Mouse (Mus musculus) hindbrain, embryonic 12.5 days (tissue): ENCODE results near the gene Itprip. TPM values are rescaled to one million over a fixed set of nuclear protein-coding genes. Genes with fewer than 3 reads are reported as not detected.

Experiments
- ATAC-seq: fragments of 200-750 bp; cut with Nextera tagmentation; 2 replicates; pipeline ENCODE4 v1.8.0; 2017; ENCODE audit warnings: moderate TSS enrichment; ENCODE audit not compliant: low FRiP score
- H3K27ac ChIP-seq: fragments of 300-500 bp; sonication (generic); 2 replicates; pipeline ENCODE4 v1.5.1; 2016; ENCODE audit warnings: mild to moderate bottlenecking
- H3K27me3 ChIP-seq: fragments of 300-500 bp; sonication (generic); 2 replicates; pipeline ENCODE4 v1.6.1; 2016; ENCODE audit warnings: mild to moderate bottlenecking
- H3K36me3 ChIP-seq: fragments of 300-500 bp; sonication (generic); 2 replicates; pipeline ENCODE4 v1.6.1; 2016; ENCODE audit warnings: mild to moderate bottlenecking
- H3K4me1 ChIP-seq: fragments of 300-500 bp; sonication (generic); 2 replicates; pipeline ENCODE4 v1.6.1; 2016
- H3K4me2 ChIP-seq: fragments of 300-500 bp; sonication (generic); replicated peaks from 2 replicates; pipeline ENCODE4 v1.6.1; 2016; ENCODE audit warnings: mild to moderate bottlenecking
- H3K4me3 ChIP-seq: fragments of 300-500 bp; sonication (generic); 2 replicates; pipeline ENCODE4 v1.5.1; 2016; ENCODE audit warnings: mild to moderate bottlenecking
- H3K9ac ChIP-seq: fragments of 300-500 bp; sonication (generic); 2 replicates; pipeline ENCODE4 v1.6.1; 2016; ENCODE audit warnings: mild to moderate bottlenecking, moderate library complexity
- H3K9me3 ChIP-seq: fragments of 300-500 bp; sonication (generic); replicated peaks from 2 replicates; pipeline ENCODE4 v1.6.1; 2016; ENCODE audit warnings: mild to moderate bottlenecking
- WGBS: fragments of 180-500 bp; shearing (Covaris S2); methylation state at CpG from one replicate; pipeline ENCODE4 v1.1.7; 2016; 5-methylcytosine and 5-hydroxymethylcytosine counted together
- polyA plus RNA-seq: library from polyadenylated mRNA; unstranded; fragments of >200 nt; fragmentation: Nextera tagmentation; extraction: Ambion mirVana; gene quantifications from 2 replicates; pipeline ENCODE4 v1.2.1, GENCODE M21; 2016

Gene Itprip
- polyA plus RNA-seq, 1 experiment from 2014 or later: 16.1 TPM

GRCm38 (mm10) chr19:47934146-47934545, 15.0 kb upstream of the Itprip start:
- no peak for ATAC-seq
- Histone ChIP-seq H3K4me2 (no peak overlapping the region), H3K9me3 (no peaks in the 10 kb centered on the region), H3K4me1 (peaks cover 9% of the 10 kb centered on the region; the same call in 1 of the 2 replicates), H3K9ac (no peak overlapping the region), H3K4me3 (no peak overlapping the region), H3K27ac (no peak overlapping the region), H3K36me3 (no peaks in the 10 kb centered on the region), H3K27me3 (peaks cover 6% of the 10 kb centered on the region; the same call in 1 of the 2 replicates)
- WGBS: 91% methylated on average over 8 of the region's 8 CpGs

DNA sequence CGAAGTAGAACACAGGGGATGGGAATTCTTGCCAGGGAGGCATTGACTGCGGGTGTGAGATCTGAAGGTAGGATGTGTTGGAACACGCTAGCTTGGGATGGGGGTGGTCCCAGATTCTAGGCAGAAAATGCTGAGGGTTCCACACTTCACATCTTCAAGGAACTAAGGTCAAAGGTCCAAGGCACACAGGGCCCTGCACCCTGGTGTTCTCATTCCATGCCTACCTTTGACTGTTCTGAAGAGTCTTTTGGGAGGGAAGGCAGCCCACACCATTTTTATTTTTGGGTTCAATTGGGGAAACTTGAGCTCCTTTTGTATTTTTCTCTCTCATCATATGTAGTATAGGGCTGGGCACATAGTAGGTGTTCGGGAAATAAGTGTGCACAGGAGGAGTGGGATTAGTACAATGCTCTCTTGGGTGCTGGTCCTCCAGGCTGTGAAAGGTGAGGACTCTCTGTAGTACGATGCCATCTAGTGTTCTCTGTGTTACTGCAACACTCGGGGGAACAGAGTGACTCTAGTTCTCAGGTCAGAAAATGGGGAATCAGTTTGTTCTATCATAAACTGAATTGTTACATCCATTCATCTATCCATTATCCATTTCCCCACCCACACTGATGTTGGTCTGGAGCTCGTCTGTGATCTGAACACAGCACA, 13.0 kb upstream of the Itprip start:
- no peak overlapping the region for H3K4me2 ChIP-seq
- no peaks in the 10 kb centered on the region for H3K9me3 ChIP-seq
- WGBS: 44% methylated on average over 7 of the region's 7 CpGs
- no peaks in the 10 kb centered on the region for H3K27me3 ChIP-seq
- ATAC-seq: peak; percentile 75
- peaks cover 1% of the 10 kb centered on the region; the same call in 1 of the 2 replicates for H3K4me1 ChIP-seq
- no peak overlapping the region for H3K4me3 ChIP-seq
- H3K27ac ChIP-seq: no peak overlapping the region
- no peaks in the 10 kb centered on the region for H3K36me3 ChIP-seq
- no peak overlapping the region for H3K9ac ChIP-seq

- Histone ChIP-seq H3K4me3 (no peak overlapping the region), H3K36me3 (no peaks in the 10 kb centered on the region), H3K4me2 (no peak overlapping the region), H3K4me1 (no peaks in the 10 kb centered on the region), H3K27me3 (no peaks in the 10 kb centered on the region), H3K27ac (no peak overlapping the region), H3K9ac (no peak overlapping the region), H3K9me3 (no peaks in the 10 kb centered on the region)
- WGBS: 78% methylated on average over 4 of the region's 4 CpGs
- ATAC-seq: no peak
These were observed 9.9 kb upstream of the Itprip start for GRCm38 (mm10) chr19:47929043-47929442.

DNA sequence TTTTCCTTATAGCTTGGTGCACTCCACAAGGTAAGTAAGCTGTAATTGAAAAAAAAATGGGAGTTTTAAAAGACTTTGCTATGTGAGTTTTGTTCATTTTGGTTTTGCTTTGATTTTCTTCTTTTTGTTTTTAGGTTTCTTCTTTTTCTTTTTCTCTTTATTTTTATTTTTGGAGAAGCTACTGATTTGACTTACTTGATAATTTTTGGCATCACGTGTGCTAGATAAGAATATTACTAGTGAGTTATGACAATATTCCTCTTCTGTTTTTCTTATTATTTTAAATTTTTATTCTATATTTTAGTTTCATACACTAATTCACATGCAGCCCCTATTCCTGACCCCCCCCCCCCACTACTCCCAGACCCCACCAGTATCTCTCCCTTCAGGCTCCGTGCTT, 7.9 kb upstream of the Itprip start:
- H3K36me3 ChIP-seq: no peaks in the 10 kb centered on the region
- H3K4me2 ChIP-seq: no peak overlapping the region
- H3K9me3 ChIP-seq: no peaks in the 10 kb centered on the region
- no peak overlapping the region for H3K27ac ChIP-seq
- 88% methylated on average over 2 of the region's 2 CpGs for WGBS
- H3K27me3 ChIP-seq: no peaks in the 10 kb centered on the region
- no peaks in the 10 kb centered on the region for H3K4me1 ChIP-seq
- ATAC-seq: no peak
- no peak overlapping the region for H3K9ac ChIP-seq
- H3K4me3 ChIP-seq: no peak overlapping the region

DNA sequence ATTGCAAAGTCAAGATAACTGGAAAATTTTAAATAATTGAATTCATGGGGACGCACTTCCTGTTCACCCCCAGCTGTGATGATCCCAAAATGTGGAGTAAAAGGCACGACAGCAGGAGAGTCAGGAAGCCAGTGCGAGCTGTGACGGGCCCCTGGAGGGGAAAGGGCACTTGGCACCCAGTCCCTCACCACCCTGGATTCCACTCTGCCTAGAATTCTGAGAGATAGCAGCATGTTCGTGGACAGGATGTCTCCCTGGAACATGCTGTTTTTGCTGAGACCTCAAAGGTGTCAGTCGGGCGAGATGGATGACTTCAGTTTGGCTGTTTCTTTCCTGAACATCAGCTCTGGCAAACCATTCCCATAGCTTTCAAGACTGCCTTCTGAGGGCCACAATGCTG, 6.7 kb upstream of the Itprip start:
- H3K9me3 ChIP-seq: no peaks in the 10 kb centered on the region
- no peaks in the 10 kb centered on the region for H3K4me1 ChIP-seq
- no peak overlapping the region for H3K4me2 ChIP-seq
- no peaks in the 10 kb centered on the region for H3K27me3 ChIP-seq
- no peak overlapping the region for H3K27ac ChIP-seq
- no peak overlapping the region for H3K4me3 ChIP-seq
- WGBS: 81% methylated on average over 7 of the region's 7 CpGs
- H3K9ac ChIP-seq: no peak overlapping the region
- no peak for ATAC-seq
- H3K36me3 ChIP-seq: no peaks in the 10 kb centered on the region

GRCm38 (mm10) chr19:47919966-47920375, 872 bp upstream of the Itprip start:
- Histone ChIP-seq H3K9me3 (no peaks in the 10 kb centered on the region), H3K27me3 (no peaks in the 10 kb centered on the region), H3K4me2 (peak overlapping the region; percentile 69), H3K27ac (peak overlapping the region; percentile 84; the same call in 1 of the 2 replicates), H3K9ac (peak overlapping the region; percentile 38), H3K4me3 (peak overlapping the region; percentile 85), H3K4me1 (peaks cover 24% of the 10 kb centered on the region), H3K36me3 (no peaks in the 10 kb centered on the region)
- no peak for ATAC-seq
- WGBS: 7% methylated on average over 8 of the region's 8 CpGs

- peak overlapping the region; percentile 84 for H3K27ac ChIP-seq
- 0 out of 2 replicates have a peak, but pooled peaks cover 2% of the 10 kb centered on the region for H3K36me3 ChIP-seq
- peak overlapping the region; percentile 69 for H3K4me2 ChIP-seq
- no peaks in the 10 kb centered on the region for H3K27me3 ChIP-seq
- H3K9me3 ChIP-seq: no peaks in the 10 kb centered on the region
- peak; percentile 52 for ATAC-seq
- H3K9ac ChIP-seq: peak overlapping the region; percentile 85
- WGBS: under 1% methylated on average over 29 of the region's 29 CpGs
- H3K4me3 ChIP-seq: peak overlapping the region; percentile 85
- peaks cover 24% of the 10 kb centered on the region for H3K4me1 ChIP-seq
These were observed 521 bp downstream of the Itprip start for GRCm38 (mm10) chr19:47918455-47919101.

DNA sequence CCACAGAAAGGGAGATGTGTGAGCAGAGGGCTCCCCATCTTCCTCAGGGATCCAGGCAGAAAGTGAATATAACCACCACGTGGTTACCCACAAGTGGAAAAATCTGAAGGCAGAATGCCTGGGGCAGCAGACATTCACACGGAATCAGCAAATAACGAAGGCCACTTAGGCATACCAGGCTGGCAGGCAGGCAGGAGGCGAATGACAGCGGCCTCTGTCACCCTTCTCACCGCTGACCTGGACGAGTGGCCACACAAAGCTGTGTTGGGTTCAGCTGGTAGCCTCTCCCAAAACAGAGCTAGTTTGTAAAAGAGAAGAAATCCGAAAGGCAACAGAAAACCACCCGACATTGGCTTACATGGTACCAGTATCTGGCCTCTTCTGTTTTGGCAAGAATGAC, 1.1 kb downstream of the Itprip start:
- no peaks in the 10 kb centered on the region for H3K27me3 ChIP-seq
- ATAC-seq: no peak
- H3K9me3 ChIP-seq: no peaks in the 10 kb centered on the region
- peak overlapping the region; percentile 69 for H3K4me2 ChIP-seq
- H3K36me3 ChIP-seq: 0 out of 2 replicates have a peak, but pooled peaks cover 2% of the 10 kb centered on the region
- peak overlapping the region; percentile 85 for H3K4me3 ChIP-seq
- H3K4me1 ChIP-seq: peaks cover 24% of the 10 kb centered on the region
- 21% methylated on average over 9 of the region's 9 CpGs for WGBS
- H3K9ac ChIP-seq: peak overlapping the region; percentile 85
- H3K27ac ChIP-seq: no peak overlapping the region

GRCm38 (mm10) chr19:47917396-47917795, 1.7 kb downstream of the Itprip start:
- Histone ChIP-seq H3K27ac (no peak overlapping the region), H3K36me3 (0 out of 2 replicates have a peak, but pooled peaks cover 2% of the 10 kb centered on the region), H3K9me3 (no peaks in the 10 kb centered on the region), H3K27me3 (no peaks in the 10 kb centered on the region), H3K4me1 (peaks cover 24% of the 10 kb centered on the region), H3K4me3 (peak overlapping the region; percentile 85), H3K9ac (peak overlapping the region; percentile 85; the same call in 1 of the 2 replicates), H3K4me2 (peak overlapping the region; percentile 69)
- WGBS: 22% methylated on average over 4 of the region's 4 CpGs
- no peak for ATAC-seq

- ATAC-seq: no peak
- no peaks in the 10 kb centered on the region for H3K9me3 ChIP-seq
- H3K36me3 ChIP-seq: 0 out of 2 replicates have a peak, but pooled peaks cover 2% of the 10 kb centered on the region
- H3K4me1 ChIP-seq: peaks cover 30% of the 10 kb centered on the region
- H3K9ac ChIP-seq: no peak overlapping the region
- no peak overlapping the region for H3K4me3 ChIP-seq
- H3K4me2 ChIP-seq: no peak overlapping the region
- no peak overlapping the region for H3K27ac ChIP-seq
- no peaks in the 10 kb centered on the region for H3K27me3 ChIP-seq
- WGBS: 86% methylated on average over 4 of the region's 4 CpGs
These were observed 3.8 kb downstream of the Itprip start for GRCm38 (mm10) chr19:47915251-47915650.

- peaks cover 33% of the 10 kb centered on the region for H3K4me1 ChIP-seq
- H3K9ac ChIP-seq: no peak overlapping the region
- no peak overlapping the region for H3K4me3 ChIP-seq
- H3K9me3 ChIP-seq: no peaks in the 10 kb centered on the region
- 89% methylated on average over 4 of the region's 4 CpGs for WGBS
- H3K36me3 ChIP-seq: 0 out of 2 replicates have a peak, but pooled peaks cover 2% of the 10 kb centered on the region
- H3K27ac ChIP-seq: no peak overlapping the region
- H3K27me3 ChIP-seq: no peaks in the 10 kb centered on the region
- H3K4me2 ChIP-seq: no peak overlapping the region
- ATAC-seq: no peak
These were observed 4.9 kb downstream of the Itprip start for GRCm38 (mm10) chr19:47914191-47914590.

- H3K4me1 ChIP-seq: peaks cover 41% of the 10 kb centered on the region
- no peak overlapping the region for H3K4me2 ChIP-seq
- no peaks in the 10 kb centered on the region for H3K27me3 ChIP-seq
- WGBS: 93% methylated on average over 7 of the region's 7 CpGs
- H3K36me3 ChIP-seq: 0 out of 2 replicates have a peak, but pooled peaks cover 2% of the 10 kb centered on the region
- H3K27ac ChIP-seq: no peak overlapping the region
- no peak overlapping the region for H3K4me3 ChIP-seq
- H3K9me3 ChIP-seq: no peaks in the 10 kb centered on the region
- no peak for ATAC-seq
- H3K9ac ChIP-seq: no peak overlapping the region
These were observed 5.8 kb downstream of the Itprip start for GRCm38 (mm10) chr19:47913344-47913743.
